Mouse (Mus musculus) kidney, embryonic 16.5 days (tissue): ENCODE results near the gene Sema4c. TPM values are rescaled to one million over a fixed set of nuclear protein-coding genes. Genes with fewer than 3 reads are reported as not detected.

Experiments
- ATAC-seq: fragments of 200-750 bp; cut with Nextera tagmentation; 2 replicates; pipeline ENCODE4 v1.8.0; 2017; ENCODE audit warnings: moderate TSS enrichment; ENCODE audit not compliant: low FRiP score, low TSS enrichment
- H3K27ac ChIP-seq: fragments of 300-500 bp; sonication (generic); 2 replicates; pipeline ENCODE4 v1.5.1; 2014; ENCODE audit warnings: low read length
- H3K27me3 ChIP-seq: fragments of 300-500 bp; sonication (generic); 2 replicates; pipeline ENCODE4 v1.6.1; 2014; ENCODE audit warnings: low read length, control low read depth, mixed read lengths; ENCODE audit not compliant: insufficient read depth
- H3K36me3 ChIP-seq: fragments of 300-500 bp; sonication (generic); 2 replicates; pipeline ENCODE4 v1.6.1; 2014; ENCODE audit warnings: low read length, control low read depth, mixed read lengths; ENCODE audit not compliant: insufficient read depth
- H3K4me1 ChIP-seq: fragments of 300-500 bp; sonication (generic); 2 replicates; pipeline ENCODE4 v1.6.1; 2014; ENCODE audit warnings: low read length, control low read depth, mixed read lengths; ENCODE audit not compliant: insufficient read depth
- H3K4me2 ChIP-seq: fragments of 300-500 bp; sonication (generic); replicated peaks from 2 replicates; pipeline ENCODE4 v1.6.1; 2014; ENCODE audit warnings: low read depth, low read length
- H3K4me3 ChIP-seq: fragments of 300-500 bp; sonication (generic); 2 replicates; pipeline ENCODE4 v1.5.1; 2014; ENCODE audit warnings: mild to moderate bottlenecking, low read length
- H3K9ac ChIP-seq: fragments of 300-500 bp; sonication (generic); replicated peaks from 2 replicates; pipeline ENCODE4 v1.6.1; 2014; ENCODE audit warnings: low read length
- H3K9me3 ChIP-seq: fragments of 300-500 bp; sonication (generic); 2 replicates; pipeline ENCODE4 v1.6.1; 2016; ENCODE audit warnings: low read length, control low read depth
- WGBS: fragments of 180-500 bp; shearing (Covaris S2); extraction: QIAGEN DNeasy Blood & Tissue Kit; methylation state at CpG from one replicate; pipeline ENCODE4 v1.1.7; 2014; 5-methylcytosine and 5-hydroxymethylcytosine counted together
- polyA plus RNA-seq: library from polyadenylated mRNA; unstranded; fragments of >200 nt; fragmentation: Nextera tagmentation; extraction: Ambion mirVana; gene quantifications from 2 replicates; pipeline ENCODE4 v1.2.1, GENCODE M21; 2015

The Sema4c gene
- polyA plus RNA-seq, result 21.4 and 21.9 TPM in 2 replicates

GRCm38 (mm10) chr1:36558031-36558993, at the start of gene Sema4c:
TSS of gene Sema4c (minus strand) at chr1:36558349.
- H3K36me3 ChIP-seq, result peaks cover 16% of the 10 kb centered on the region
- H3K27me3 ChIP-seq, result no peaks in the 10 kb centered on the region
- H3K4me1 ChIP-seq, result peaks cover 77% of the 10 kb centered on the region
- H3K9ac ChIP-seq, result peak within 1 kb of the TSS; percentile 90
- WGBS, result under 1% methylated on average over 64 of the region's 69 CpGs
- peak; percentile 73 for ATAC-seq
- H3K4me2 ChIP-seq, result peak within 1 kb of the TSS; percentile 97
- peak within 1 kb of the TSS; percentile 89 for H3K4me3 ChIP-seq
- peak within 1 kb of the TSS; percentile 98 for H3K27ac ChIP-seq
- H3K9me3 ChIP-seq, result no peaks in the 10 kb centered on the region

GRCm38 (mm10) chr1:36606951-36607350, 48.8 kb upstream of the Sema4c start:
- Histone ChIP-seq H3K4me1 (peaks cover 9% of the 10 kb centered on the region; the same call in 1 of the 2 replicates), H3K4me3 (no peak overlapping the region), H3K9me3 (no peaks in the 10 kb centered on the region), H3K27me3 (no peaks in the 10 kb centered on the region), H3K9ac (no peak overlapping the region), H3K36me3 (no peaks in the 10 kb centered on the region), H3K27ac (no peak overlapping the region), H3K4me2 (no peak overlapping the region)
- 54% methylated on average over 7 of the region's 7 CpGs for WGBS
- ATAC-seq, result no peak

GRCm38 (mm10) chr1:36604254-36605156, 46.4 kb upstream of the Sema4c start:
- Histone ChIP-seq H3K27ac (no peak overlapping the region), H3K27me3 (no peaks in the 10 kb centered on the region), H3K9me3 (no peaks in the 10 kb centered on the region), H3K4me3 (no peak overlapping the region), H3K4me1 (no peaks in the 10 kb centered on the region; the same call in 1 of the 2 replicates), H3K9ac (no peak overlapping the region), H3K4me2 (no peak overlapping the region), H3K36me3 (no peaks in the 10 kb centered on the region)
- 83% methylated on average over 12 of the region's 12 CpGs for WGBS
- no peak for ATAC-seq

GRCm38 (mm10) chr1:36603361-36603760, 45.2 kb upstream of the Sema4c start:
- WGBS, result 74% methylated on average over 9 of the region's 9 CpGs
- ATAC-seq, result no peak

GRCm38 (mm10) chr1:36602271-36602670, 44.1 kb upstream of the Sema4c start:
- Histone ChIP-seq H3K36me3 (no peaks in the 10 kb centered on the region), H3K4me3 (no peak overlapping the region), H3K27ac (no peak overlapping the region), H3K4me1 (no peaks in the 10 kb centered on the region; the same call in 1 of the 2 replicates), H3K9me3 (no peaks in the 10 kb centered on the region), H3K4me2 (no peak overlapping the region), H3K9ac (no peak overlapping the region), H3K27me3 (no peaks in the 10 kb centered on the region)
- no peak for ATAC-seq
- WGBS, result 58% methylated on average over 4 of the region's 4 CpGs

More at GRCm38 (mm10) chr1:36603361-36603760, 45.2 kb upstream of the Sema4c start:
- H3K9me3 ChIP-seq, result no peaks in the 10 kb centered on the region
- H3K9ac ChIP-seq, result no peak overlapping the region
- no peaks in the 10 kb centered on the region for H3K27me3 ChIP-seq
- H3K4me2 ChIP-seq, result no peak overlapping the region
- H3K27ac ChIP-seq, result 0 out of 2 replicates have a peak overlapping the region, but pooled peaks have one; percentile 12
- no peaks in the 10 kb centered on the region for H3K36me3 ChIP-seq
- no peak overlapping the region for H3K4me3 ChIP-seq
- no peaks in the 10 kb centered on the region; the same call in 1 of the 2 replicates for H3K4me1 ChIP-seq

- ATAC-seq, result no peak
- WGBS, result 78% methylated on average over 2 of the region's 2 CpGs
- Histone ChIP-seq H3K36me3 (no peaks in the 10 kb centered on the region), H3K27ac (no peak overlapping the region), H3K9ac (no peak overlapping the region), H3K27me3 (no peaks in the 10 kb centered on the region), H3K4me1 (peaks cover 12% of the 10 kb centered on the region), H3K4me3 (no peak overlapping the region), H3K4me2 (no peak overlapping the region), H3K9me3 (no peaks in the 10 kb centered on the region)
These were observed 40.3 kb upstream of the Sema4c start for GRCm38 (mm10) chr1:36598411-36598810.

GRCm38 (mm10) chr1:36596114-36596513, 38.0 kb upstream of the Sema4c start:
- WGBS, result 27% methylated on average over 4 of the region's 4 CpGs
- Histone ChIP-seq H3K9ac (no peak overlapping the region), H3K9me3 (no peaks in the 10 kb centered on the region), H3K27ac (peak overlapping the region; percentile 79), H3K4me1 (peaks cover 12% of the 10 kb centered on the region), H3K4me2 (0 out of 2 replicates have a peak overlapping the region, but pooled peaks have one; percentile 21), H3K27me3 (no peaks in the 10 kb centered on the region), H3K36me3 (no peaks in the 10 kb centered on the region), H3K4me3 (no peak overlapping the region)
- peak; percentile 89 for ATAC-seq

GRCm38 (mm10) chr1:36595167-36595931, 37.2 kb upstream of the Sema4c start:
- no peak overlapping the region for H3K9ac ChIP-seq
- 0 out of 2 replicates have a peak, but pooled peaks have one; percentile 14 for ATAC-seq
- no peaks in the 10 kb centered on the region for H3K27me3 ChIP-seq
- peaks cover 12% of the 10 kb centered on the region for H3K4me1 ChIP-seq
- H3K9me3 ChIP-seq, result no peaks in the 10 kb centered on the region
- H3K4me3 ChIP-seq, result no peak overlapping the region
- H3K27ac ChIP-seq, result peak overlapping the region; percentile 79
- H3K36me3 ChIP-seq, result no peaks in the 10 kb centered on the region
- H3K4me2 ChIP-seq, result no peak overlapping the region
- WGBS, result 62% methylated on average over 10 of the region's 10 CpGs

- 28% methylated on average over 1 of the region's 1 CpGs for WGBS
- Histone ChIP-seq H3K4me1 (peaks cover 32% of the 10 kb centered on the region), H3K4me2 (no peak overlapping the region), H3K9ac (no peak overlapping the region), H3K36me3 (no peaks in the 10 kb centered on the region), H3K27me3 (no peaks in the 10 kb centered on the region), H3K9me3 (no peaks in the 10 kb centered on the region), H3K4me3 (no peak overlapping the region), H3K27ac (no peak overlapping the region)
- no peak for ATAC-seq
These were observed 35.0 kb upstream of the Sema4c start for GRCm38 (mm10) chr1:36593099-36593498.
